Mouse (Mus musculus) C2C12 (cell line): ENCODE results near the gene Mapk8ip1.

ENCODE experiments used
- CTCF ChIP-seq: IDR thresholded peaks from one replicate; pipeline ENCODE4 v1.5.1; 2011; ENCODE audit not compliant: control insufficient read depth, insufficient read depth, insufficient read length
- MAX ChIP-seq: IDR thresholded peaks from one replicate; pipeline ENCODE4 v1.6.1; 2011; ENCODE audit warnings: mild to moderate bottlenecking, control low read depth

GRCm38 (mm10) chr2:92437366-92437765, 36.3 kb upstream of the Mapk8ip1 start:
- TF ChIP-seq CTCF (no peak), MAX (no peak)
